Mouse (Mus musculus) C2C12 (cell line): Measurements from ENCODE around the gene Mtmr12.

Source experiments
- CEBPB ChIP-seq: IDR thresholded peaks from one replicate; pipeline ENCODE4 v1.6.1; 2011; ENCODE audit warnings: low read depth, mild to moderate bottlenecking, control low read depth, moderate library complexity
- CTCF ChIP-seq: IDR thresholded peaks from one replicate; pipeline ENCODE4 v1.5.1; 2011; ENCODE audit not compliant: control insufficient read depth, insufficient read depth, insufficient read length
- MAX ChIP-seq: IDR thresholded peaks from one replicate; pipeline ENCODE4 v1.6.1; 2011; ENCODE audit warnings: mild to moderate bottlenecking, control low read depth
- MYOD1 ChIP-seq: IDR thresholded peaks from one replicate; pipeline ENCODE4 v1.6.1; 2011; ENCODE audit warnings: low read depth; ENCODE audit not compliant: control insufficient read depth, insufficient read length
- MYOG ChIP-seq: IDR thresholded peaks from one replicate; pipeline ENCODE4 v1.6.1; 2011; ENCODE audit not compliant: control insufficient read depth, insufficient read length; ENCODE audit errors: extremely low read depth
- USF1 ChIP-seq: IDR thresholded peaks from one replicate; pipeline ENCODE4 v1.6.1; 2011; ENCODE audit warnings: low read depth, mild to moderate bottlenecking, control low read depth, moderate library complexity

DNA sequence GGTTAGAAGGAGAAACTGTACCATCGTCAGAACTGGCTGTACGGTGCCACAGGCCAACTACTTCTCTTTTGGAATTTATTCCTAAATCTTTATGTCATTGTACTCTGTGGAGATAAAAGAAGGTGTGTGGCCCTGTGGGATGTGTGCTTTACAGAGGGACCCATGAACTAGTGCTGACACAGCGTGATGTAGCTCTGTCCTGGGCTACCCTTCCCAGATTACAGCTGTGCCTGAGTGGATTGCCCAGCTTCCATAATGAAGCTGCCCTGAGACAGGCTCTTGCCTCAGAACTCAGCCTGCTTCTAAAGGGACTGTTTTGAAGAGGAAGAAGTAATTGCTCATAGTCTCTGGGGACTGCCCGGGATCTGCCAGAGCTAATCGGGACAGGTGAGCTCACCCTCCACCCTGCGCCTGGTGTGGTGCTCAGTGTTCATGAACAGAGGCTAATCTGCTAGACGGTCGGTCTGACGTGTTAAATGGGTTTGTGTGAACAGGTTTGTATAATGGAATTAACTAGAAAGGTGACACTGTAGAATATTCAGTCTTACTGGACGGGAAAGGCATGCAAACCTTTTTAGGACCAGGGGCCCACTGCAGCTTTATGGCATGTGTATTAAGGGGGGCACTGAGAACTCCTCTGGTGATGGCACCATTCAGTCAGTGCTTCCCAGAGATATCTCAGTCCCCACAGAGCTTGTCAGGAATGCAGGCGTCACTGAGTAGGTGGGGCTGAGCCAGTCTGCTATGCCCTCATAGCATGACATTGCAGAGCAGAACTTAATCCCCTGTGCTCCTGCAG lies 41.7 kb downstream of the Mtmr12 start:
- TF ChIP-seq CTCF (no peak), MYOD1 (no peak), MAX (no peak), CEBPB (no peak), MYOG (no peak), USF1 (no peak)
